Mouse (Mus musculus) limb, embryonic 12.5 days (tissue): ENCODE measurements around the gene Cort. TPM values are rescaled to one million over a fixed set of nuclear protein-coding genes. Genes with fewer than 3 reads are reported as not detected.

Source experiments
- ATAC-seq: fragments of 200-750 bp; cut with Nextera tagmentation; 2 replicates; pipeline ENCODE4 v1.8.0; 2017; ENCODE audit warnings: low read depth, moderate TSS enrichment; ENCODE audit not compliant: insufficient number of reproducible peaks, insufficient read depth, low FRiP score, low TSS enrichment
- H3K27ac ChIP-seq: fragments of 300-500 bp; sonication (generic); 2 replicates; pipeline ENCODE4 v1.5.1; 2016; ENCODE audit warnings: mild to moderate bottlenecking, moderate library complexity
- H3K27me3 ChIP-seq: fragments of 300-500 bp; sonication (generic); 2 replicates; pipeline ENCODE4 v1.6.1; 2016; ENCODE audit warnings: mild to moderate bottlenecking, moderate library complexity
- H3K36me3 ChIP-seq: fragments of 300-500 bp; sonication (generic); 2 replicates; pipeline ENCODE4 v1.6.1; 2016; ENCODE audit warnings: mild to moderate bottlenecking, moderate library complexity
- H3K4me1 ChIP-seq: fragments of 300-500 bp; sonication (generic); replicated peaks from 2 replicates; pipeline ENCODE4 v1.6.1; 2016
- H3K4me2 ChIP-seq: fragments of 300-500 bp; sonication (generic); 2 replicates; pipeline ENCODE4 v1.6.1; 2016; ENCODE audit warnings: mild to moderate bottlenecking, moderate library complexity
- H3K4me3 ChIP-seq: fragments of 300-500 bp; sonication (generic); replicated peaks from 2 replicates; pipeline ENCODE4 v1.5.1; 2016; ENCODE audit warnings: mild to moderate bottlenecking
- H3K9ac ChIP-seq: fragments of 300-500 bp; sonication (generic); replicated peaks from 2 replicates; pipeline ENCODE4 v1.6.1; 2016; ENCODE audit warnings: mild to moderate bottlenecking, moderate library complexity
- H3K9me3 ChIP-seq: fragments of 300-500 bp; sonication (generic); 2 replicates; pipeline ENCODE4 v1.6.1; 2016; ENCODE audit warnings: mild to moderate bottlenecking, moderate library complexity
- WGBS: fragments of 180-500 bp; shearing (Covaris S2); methylation state at CpG from one replicate; pipeline ENCODE4 v1.1.7; 2016; 5-methylcytosine and 5-hydroxymethylcytosine counted together
- polyA plus RNA-seq: library from polyadenylated mRNA; unstranded; fragments of >200 nt; fragmentation: Nextera tagmentation; extraction: Ambion mirVana; gene quantifications from 2 replicates; pipeline ENCODE4 v1.2.1, GENCODE M21; 2016

The Cort gene
- polyA plus RNA-seq, 1 experiment from 2014 or later = 0.87 TPM

GRCm38 (mm10) chr4:149163196-149163595, 36.6 kb upstream of the Cort start:
- H3K9ac ChIP-seq = no peak overlapping the region
- ATAC-seq = no peak
- WGBS = 64% methylated on average over 1 of the region's 1 CpGs

GRCm38 (mm10) chr4:149161166-149161565, 34.6 kb upstream of the Cort start:
- WGBS = 92% methylated on average over 6 of the region's 6 CpGs
- ATAC-seq = no peak

More at GRCm38 (mm10) chr4:149163196-149163595, 36.6 kb upstream of the Cort start:
- H3K9me3 ChIP-seq = no peaks in the 10 kb centered on the region
- H3K4me2 ChIP-seq = no peak overlapping the region
- no peak overlapping the region for H3K4me3 ChIP-seq
- no peaks in the 10 kb centered on the region for H3K27me3 ChIP-seq
- H3K4me1 ChIP-seq = peaks cover 9% of the 10 kb centered on the region; the same call in 1 of the 2 replicates
- H3K36me3 ChIP-seq = peaks cover 68% of the 10 kb centered on the region
- no peak overlapping the region for H3K27ac ChIP-seq

GRCm38 (mm10) chr4:149159891-149160290, 33.3 kb upstream of the Cort start:
- H3K27ac ChIP-seq = no peak overlapping the region
- no peaks in the 10 kb centered on the region for H3K27me3 ChIP-seq
- no peak for ATAC-seq
- no peaks in the 10 kb centered on the region for H3K4me1 ChIP-seq
- 90% methylated on average over 13 of the region's 13 CpGs for WGBS
- H3K4me2 ChIP-seq = no peak overlapping the region
- H3K9me3 ChIP-seq = no peaks in the 10 kb centered on the region
- H3K9ac ChIP-seq = no peak overlapping the region
- peaks cover 99% of the 10 kb centered on the region for H3K36me3 ChIP-seq
- no peak overlapping the region for H3K4me3 ChIP-seq

More at GRCm38 (mm10) chr4:149161166-149161565, 34.6 kb upstream of the Cort start:
- Histone ChIP-seq H3K9me3 (no peaks in the 10 kb centered on the region), H3K4me3 (no peak overlapping the region), H3K27me3 (no peaks in the 10 kb centered on the region), H3K4me1 (peaks cover 9% of the 10 kb centered on the region; the same call in 1 of the 2 replicates), H3K27ac (no peak overlapping the region), H3K9ac (no peak overlapping the region), H3K36me3 (peaks cover 89% of the 10 kb centered on the region), H3K4me2 (no peak overlapping the region)

GRCm38 (mm10) chr4:149159203-149159602, 32.6 kb upstream of the Cort start:
- Histone ChIP-seq H3K9ac (no peak overlapping the region), H3K4me3 (no peak overlapping the region), H3K36me3 (peaks cover 99% of the 10 kb centered on the region), H3K4me2 (no peak overlapping the region), H3K27ac (no peak overlapping the region), H3K9me3 (no peaks in the 10 kb centered on the region), H3K4me1 (no peaks in the 10 kb centered on the region), H3K27me3 (no peaks in the 10 kb centered on the region)
- 86% methylated on average over 2 of the region's 2 CpGs for WGBS
- ATAC-seq = no peak

- H3K9me3 ChIP-seq = no peaks in the 10 kb centered on the region
- no peaks in the 10 kb centered on the region for H3K27me3 ChIP-seq
- no peak for ATAC-seq
- no peak overlapping the region for H3K4me2 ChIP-seq
- H3K4me3 ChIP-seq = no peak overlapping the region
- peaks cover 100% of the 10 kb centered on the region for H3K36me3 ChIP-seq
- WGBS = 90% methylated on average over 8 of the region's 8 CpGs
- no peaks in the 10 kb centered on the region for H3K4me1 ChIP-seq
- no peak overlapping the region for H3K27ac ChIP-seq
- H3K9ac ChIP-seq = no peak overlapping the region
Observed at GRCm38 (mm10) chr4:149157415-149157973, 30.9 kb upstream of the Cort start.

- WGBS = 94% methylated on average over 6 of the region's 6 CpGs
- no peak overlapping the region for H3K4me2 ChIP-seq
- ATAC-seq = no peak
Observed at GRCm38 (mm10) chr4:149155711-149156110, 29.1 kb upstream of the Cort start.

GRCm38 (mm10) chr4:149154859-149155258, 28.3 kb upstream of the Cort start:
- ATAC-seq = no peak
- Histone ChIP-seq H3K9ac (no peak overlapping the region), H3K4me1 (no peaks in the 10 kb centered on the region), H3K4me3 (no peak overlapping the region), H3K27me3 (no peaks in the 10 kb centered on the region), H3K36me3 (peaks cover 100% of the 10 kb centered on the region), H3K4me2 (no peak overlapping the region), H3K27ac (no peak overlapping the region), H3K9me3 (no peaks in the 10 kb centered on the region)
- 96% methylated on average over 7 of the region's 7 CpGs for whole genome bisulfite sequencing

More at GRCm38 (mm10) chr4:149155711-149156110, 29.1 kb upstream of the Cort start:
- H3K4me3 ChIP-seq = no peak overlapping the region
- H3K36me3 ChIP-seq = peaks cover 100% of the 10 kb centered on the region
- H3K27ac ChIP-seq = no peak overlapping the region
- no peaks in the 10 kb centered on the region for H3K4me1 ChIP-seq
- no peak overlapping the region for H3K9ac ChIP-seq
- H3K9me3 ChIP-seq = no peaks in the 10 kb centered on the region
- no peaks in the 10 kb centered on the region for H3K27me3 ChIP-seq

- no peak overlapping the region for H3K4me3 ChIP-seq
- no peak overlapping the region for H3K4me2 ChIP-seq
- no peaks in the 10 kb centered on the region for H3K27me3 ChIP-seq
- H3K4me1 ChIP-seq = peaks cover 9% of the 10 kb centered on the region; the same call in 1 of the 2 replicates
- ATAC-seq = no peak
- H3K9ac ChIP-seq = no peak overlapping the region
- peaks cover 68% of the 10 kb centered on the region for H3K36me3 ChIP-seq
- no peaks in the 10 kb centered on the region for H3K9me3 ChIP-seq
- 92% methylated on average over 11 of the region's 11 CpGs for WGBS
- H3K27ac ChIP-seq = no peak overlapping the region
Observed at GRCm38 (mm10) chr4:149150721-149151120, 24.2 kb upstream of the Cort start.

- H3K27me3 ChIP-seq = no peaks in the 10 kb centered on the region
- H3K27ac ChIP-seq = no peak overlapping the region
- peaks cover 64% of the 10 kb centered on the region for H3K36me3 ChIP-seq
- peaks cover 9% of the 10 kb centered on the region; the same call in 1 of the 2 replicates for H3K4me1 ChIP-seq
- H3K9ac ChIP-seq = no peak overlapping the region
- H3K9me3 ChIP-seq = no peaks in the 10 kb centered on the region
- no peak for ATAC-seq
- WGBS = 88% methylated on average over 11 of the region's 11 CpGs
- no peak overlapping the region for H3K4me3 ChIP-seq
- no peak overlapping the region for H3K4me2 ChIP-seq
Observed at GRCm38 (mm10) chr4:149150256-149150655, 23.7 kb upstream of the Cort start.

GRCm38 (mm10) chr4:149149611-149150010, 23.0 kb upstream of the Cort start:
- Histone ChIP-seq H3K27ac (no peak overlapping the region), H3K4me2 (no peak overlapping the region), H3K4me1 (peaks cover 9% of the 10 kb centered on the region; the same call in 1 of the 2 replicates), H3K9me3 (no peaks in the 10 kb centered on the region), H3K9ac (no peak overlapping the region), H3K4me3 (no peak overlapping the region), H3K36me3 (peaks cover 57% of the 10 kb centered on the region), H3K27me3 (no peaks in the 10 kb centered on the region)
- WGBS = 81% methylated on average over 7 of the region's 7 CpGs
- ATAC-seq = no peak

GRCm38 (mm10) chr4:149149196-149149595, 22.6 kb upstream of the Cort start:
- no peak for ATAC-seq
- H3K36me3 ChIP-seq = peaks cover 53% of the 10 kb centered on the region
- 80% methylated on average over 9 of the region's 9 CpGs for WGBS
- peaks cover 9% of the 10 kb centered on the region; the same call in 1 of the 2 replicates for H3K4me1 ChIP-seq
- H3K27me3 ChIP-seq = no peaks in the 10 kb centered on the region
- no peak overlapping the region for H3K4me2 ChIP-seq
- H3K9ac ChIP-seq = no peak overlapping the region
- H3K27ac ChIP-seq = no peak overlapping the region
- H3K9me3 ChIP-seq = no peaks in the 10 kb centered on the region
- H3K4me3 ChIP-seq = no peak overlapping the region

- Histone ChIP-seq H3K4me1 (peaks cover 9% of the 10 kb centered on the region; the same call in 1 of the 2 replicates), H3K27me3 (no peaks in the 10 kb centered on the region), H3K9ac (no peak overlapping the region), H3K9me3 (no peaks in the 10 kb centered on the region), H3K27ac (no peak overlapping the region), H3K4me3 (no peak overlapping the region), H3K4me2 (no peak overlapping the region), H3K36me3 (peaks cover 42% of the 10 kb centered on the region)
- 77% methylated on average over 4 of the region's 4 CpGs for WGBS
- ATAC-seq = no peak
Observed at GRCm38 (mm10) chr4:149148084-149148483, 21.5 kb upstream of the Cort start.
